Mouse (Mus musculus): ENCODE results near the gene Fibp.

Gene Fibp

GRCm38 (mm10) chr19:5431911-5432464 is 28.4 kb upstream of the Fibp start:
- DNase-seq (ENCODE audit: low read depth, low spot score) = no peak

GRCm38 (mm10) chr19:5432992-5433852 is 27.2 kb upstream of the Fibp start:
- no peak for DNase-seq (ENCODE audit: low read depth, low spot score)

GRCm38 (mm10) chr19:5433951-5434350 is 26.5 kb upstream of the Fibp start:
- no peak for DNase-seq (ENCODE audit: low read depth, low spot score)

GRCm38 (mm10) chr19:5444371-5444908 is 16.0 kb upstream of the Fibp start:
- DNase-seq (ENCODE audit: low read depth, low spot score) = no peak

- DNase-seq (ENCODE audit: low read depth, low spot score) = no peak
Observed at GRCm38 (mm10) chr19:5444954-5445353, 15.5 kb upstream of the Fibp start.

- no peak for DNase-seq (ENCODE audit: low read depth, low spot score)
Observed at GRCm38 (mm10) chr19:5445747-5446146, 14.7 kb upstream of the Fibp start.

- no peak for DNase-seq (ENCODE audit: low read depth, low spot score)
Observed at GRCm38 (mm10) chr19:5447515-5448353, 12.7 kb upstream of the Fibp start, which contains the start of gene Fosl1. Fosl1 (plus strand) TSS chr19:5447547.

GRCm38 (mm10) chr19:5448354-5449150 is 11.9 kb upstream of the Fibp start:
- no peak for DNase-seq (ENCODE audit: low read depth, low spot score)

GRCm38 (mm10) chr19:5449673-5450072 is 10.7 kb upstream of the Fibp start:
- no peak for DNase-seq (ENCODE audit: low read depth, low spot score)

GRCm38 (mm10) chr19:5451766-5452165 is 8.6 kb upstream of the Fibp start:
- no peak for DNase-seq (ENCODE audit: low read depth, low spot score)

GRCm38 (mm10) chr19:5455037-5455436 is 5.4 kb upstream of the Fibp start:
- DNase-seq (ENCODE audit: low read depth, low spot score) = no peak

- DNase-seq (ENCODE audit: low read depth, low spot score) = no peak
Observed at GRCm38 (mm10) chr19:5455568-5455967, 4.8 kb upstream of the Fibp start.

- DNase-seq (ENCODE audit: low read depth, low spot score) = no peak
Observed at GRCm38 (mm10) chr19:5456241-5456921, 4.0 kb upstream of the Fibp start.

GRCm38 (mm10) chr19:5456922-5457745 is 3.3 kb upstream of the Fibp start:
- DNase-seq (ENCODE audit: low read depth, low spot score) = peak; percentile 87

GRCm38 (mm10) chr19:5457746-5458442 is 2.5 kb upstream of the Fibp start, which contains the start of gene Ccdc85b:
Ccdc85b (minus strand) TSS chr19:5457894.
- DNase-seq (ENCODE audit: low read depth, low spot score) = no peak

- no peak for DNase-seq (ENCODE audit: low read depth, low spot score)
Observed at GRCm38 (mm10) chr19:5459019-5459418, 1.4 kb upstream of the Fibp start.

- DNase-seq (ENCODE audit: low read depth, low spot score) = no peak
Observed at GRCm38 (mm10) chr19:5459896-5460295, 519 bp upstream of the Fibp start.

- DNase-seq (ENCODE audit: low read depth, low spot score) = no peak
Observed at GRCm38 (mm10) chr19:5461411-5461810, 996 bp downstream of the Fibp start.

- DNase-seq (ENCODE audit: low read depth, low spot score) = no peak
Observed at GRCm38 (mm10) chr19:5463212-5463611, 2.8 kb downstream of the Fibp start.

Data from retina, postnatal 7 days (tissue).